Comparison of ENCODE assay signal across 15 mouse cellular contexts in genomic region chr13:103363181-103363580, GRCm38 (mm10).
"Had no signal": no experiment of that assay in that cellular context is flagged by ENCODE, and none has a peak within 500 bp of the region (broad histone marks: within the 10 kb centered on the region; RNA-seq: fewer than 3 reads in every experiment).

No protein-coding gene starts in this region.

- H3K27ac ChIP-seq: neural tube, embryonic 15.5 days; stomach, embryonic 15.5 days; stomach, postnatal 0 days had no signal

- H3K4me3 ChIP-seq: neural tube, embryonic 15.5 days; stomach, embryonic 15.5 days had no signal

- H3K36me3 ChIP-seq: neural tube, embryonic 15.5 days; stomach, embryonic 15.5 days had no signal

- H3K9me3 ChIP-seq: neural tube, embryonic 15.5 days; stomach, embryonic 15.5 days had no signal

- H3K9ac ChIP-seq: neural tube, embryonic 15.5 days; stomach, embryonic 15.5 days had no signal

- H3K4me1 ChIP-seq: stomach, embryonic 15.5 days had no signal

- DNase-seq: retina, postnatal 1 day; right cerebral cortex, adult 18-20 months; right cerebral cortex, postnatal 14 days; right cerebral cortex, postnatal 25 days; right cerebral cortex, postnatal 4 days; spleen, adult 18-20 months; thymus, adult 18-20 months; thymus, adult 2 months; thymus, postnatal 14 days; thymus, postnatal 25 days; thymus, postnatal 36 days; thymus, postnatal 4 days had no signal

- H3K4me2 ChIP-seq: neural tube, embryonic 15.5 days; stomach, embryonic 15.5 days had no signal

- H3K27me3 ChIP-seq: neural tube, embryonic 15.5 days; stomach, embryonic 15.5 days had no signal
